Mouse (Mus musculus): Measurements from ENCODE around the gene 1110059E24Rik. TPM values are rescaled to one million over a fixed set of nuclear protein-coding genes. Genes with fewer than 3 reads are reported as not detected.

1110059E24Rik gene
- total and polyA plus RNA-seq, 3 experiments, result 4.6 to 11.0 (median 10.5) TPM

DNA sequence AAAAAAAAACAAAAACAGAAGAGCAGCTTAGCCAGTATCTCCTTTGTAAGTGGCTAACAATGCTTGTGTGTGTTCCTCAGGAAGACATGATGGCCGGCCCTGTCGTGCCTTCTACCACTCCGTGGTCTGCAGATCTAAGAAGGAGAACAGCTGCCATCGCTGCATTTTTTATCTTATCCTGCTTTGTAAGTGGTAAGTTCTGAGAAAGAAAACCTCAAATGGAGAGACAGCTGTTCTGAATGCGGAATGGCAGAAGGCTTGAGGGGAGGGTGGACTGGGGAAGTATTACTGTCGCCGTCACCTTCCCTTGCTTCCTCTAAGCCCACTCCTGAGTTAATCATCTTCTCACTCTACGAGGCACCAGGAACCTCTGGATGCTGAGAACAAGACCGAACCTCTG, 100.0 kb downstream of the 1110059E24Rik start:
- WGBS, result 69% methylated on average over 9 of the region's 9 CpGs
- no peak for TF ChIP-seq POLR2A (IDR thresholded peaks at IDR 0.05; ENCODE audit: insufficient read depth, low read depth, low read length)
- no peak for TF ChIP-seq EP300 (IDR thresholded peaks at IDR 0.05; ENCODE audit: insufficient read depth, low read depth, low read length)
- no peak for TF ChIP-seq CTCF (IDR thresholded peaks at IDR 0.05)
- no peaks in the 10 kb centered on the region for H3K36me3 ChIP-seq (ENCODE audit: control insufficient read depth, insufficient read depth, low read length)

DNA sequence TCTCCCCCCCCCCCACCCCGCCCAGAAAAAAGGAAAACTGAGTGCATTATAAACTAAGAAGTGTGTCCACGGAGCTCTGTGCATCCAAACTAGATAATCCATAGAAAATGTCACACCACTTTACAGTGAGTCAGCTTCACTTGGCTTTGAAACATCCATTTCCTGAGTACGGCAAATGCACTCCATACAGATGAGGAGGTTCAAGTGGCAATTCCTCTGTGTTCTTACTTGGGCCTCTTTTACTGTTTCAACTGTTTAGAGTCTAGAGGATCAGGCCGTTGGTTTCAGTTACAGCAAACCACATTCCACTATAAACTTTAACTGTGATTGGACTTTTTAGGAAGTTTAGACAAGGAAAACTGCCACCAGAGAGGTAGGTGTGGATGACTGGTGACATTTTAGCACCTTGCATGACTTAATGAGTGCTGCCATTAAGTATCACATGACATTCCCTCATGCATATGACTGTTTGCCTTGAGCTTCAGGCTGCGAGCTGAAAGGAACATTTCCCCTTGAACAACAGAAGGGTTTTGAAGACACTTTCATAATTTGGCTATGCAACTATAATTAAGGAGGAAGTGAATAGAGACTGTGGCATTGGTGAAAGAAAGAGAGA, 100.7 kb downstream of the 1110059E24Rik start:
- intact Hi-C loops (cut with DNase I), result no loop called here
- TF ChIP-seq POLR2A (IDR thresholded peaks at IDR 0.05; ENCODE audit: insufficient read depth, low read depth, low read length) (no peak), CTCF (IDR thresholded peaks at IDR 0.05) (no peak), EP300 (IDR thresholded peaks at IDR 0.05; ENCODE audit: insufficient read depth, low read depth, low read length) (no peak)
- H3K4me3 ChIP-seq, result no peak overlapping the region
- H3K4me1 ChIP-seq (ENCODE audit: control insufficient read depth, insufficient read depth, low read length), result no peaks in the 10 kb centered on the region
- H3K36me3 ChIP-seq (ENCODE audit: control insufficient read depth, insufficient read depth, low read length), result no peaks in the 10 kb centered on the region
- no peaks in the 10 kb centered on the region for H3K79me2 ChIP-seq (replicated peaks; ENCODE audit: control insufficient read depth, insufficient read depth, low read length)
- H3K27ac ChIP-seq, result no peak overlapping the region
- WGBS, result 78% methylated on average over 5 of the region's 5 CpGs
- no peak for DNase-seq
- no peak overlapping the region for H3K9ac ChIP-seq (ENCODE audit: low read depth, low read length)
- H3K27me3 ChIP-seq (ENCODE audit: control insufficient read depth, insufficient read depth, low read length), result no peaks in the 10 kb centered on the region

More for the DNA sequence above, 100.0 kb downstream of the 1110059E24Rik start:
- no peaks in the 10 kb centered on the region for H3K27me3 ChIP-seq (ENCODE audit: control insufficient read depth, insufficient read depth, low read length)
- H3K79me2 ChIP-seq (replicated peaks; ENCODE audit: control insufficient read depth, insufficient read depth, low read length), result no peaks in the 10 kb centered on the region
- no peak overlapping the region for H3K9ac ChIP-seq (ENCODE audit: low read depth, low read length)
- intact Hi-C loops (cut with DNase I), result no loop called here
- H3K27ac ChIP-seq, result no peak overlapping the region
- DNase-seq, result no peak
- H3K4me3 ChIP-seq, result no peak overlapping the region
- H3K4me1 ChIP-seq (ENCODE audit: control insufficient read depth, insufficient read depth, low read length), result no peaks in the 10 kb centered on the region

DNA sequence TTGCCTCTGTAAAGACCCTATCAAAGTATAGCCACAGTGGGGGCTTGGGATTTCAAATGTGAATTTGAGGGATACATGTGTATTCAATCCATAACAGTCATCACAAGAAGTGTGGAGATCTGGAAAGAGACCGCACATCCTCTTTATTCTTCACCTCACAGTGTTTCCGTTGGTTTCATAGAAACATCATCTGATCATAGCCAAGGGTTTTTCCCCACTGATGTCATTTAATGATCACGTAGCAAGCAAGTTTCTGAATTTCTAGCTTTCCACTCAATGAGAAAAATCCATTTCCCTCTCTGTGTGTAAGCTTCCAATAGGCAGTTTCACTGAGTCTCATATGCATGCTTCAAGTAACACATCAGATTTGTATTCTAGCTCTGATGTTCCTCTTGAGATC, 103.1 kb downstream of the 1110059E24Rik start:
- TF ChIP-seq EP300 (IDR thresholded peaks at IDR 0.05; ENCODE audit: insufficient read depth, low read depth, low read length) (no peak), POLR2A (IDR thresholded peaks at IDR 0.05; ENCODE audit: insufficient read depth, low read depth, low read length) (no peak), CTCF (IDR thresholded peaks at IDR 0.05) (no peak)
- no peaks in the 10 kb centered on the region for H3K4me1 ChIP-seq (ENCODE audit: control insufficient read depth, insufficient read depth, low read length)
- no peak overlapping the region for H3K9ac ChIP-seq (ENCODE audit: low read depth, low read length)
- H3K79me2 ChIP-seq (replicated peaks; ENCODE audit: control insufficient read depth, insufficient read depth, low read length), result no peaks in the 10 kb centered on the region
- no peaks in the 10 kb centered on the region for H3K36me3 ChIP-seq (ENCODE audit: control insufficient read depth, insufficient read depth, low read length)
- H3K27me3 ChIP-seq (ENCODE audit: control insufficient read depth, insufficient read depth, low read length), result no peaks in the 10 kb centered on the region
- no peak overlapping the region for H3K4me3 ChIP-seq
- no peak overlapping the region for H3K27ac ChIP-seq
- DNase-seq, result no peak
- 87% methylated on average over 3 of the region's 3 CpGs for WGBS
- intact Hi-C loops (cut with DNase I), result no loop called here

DNA sequence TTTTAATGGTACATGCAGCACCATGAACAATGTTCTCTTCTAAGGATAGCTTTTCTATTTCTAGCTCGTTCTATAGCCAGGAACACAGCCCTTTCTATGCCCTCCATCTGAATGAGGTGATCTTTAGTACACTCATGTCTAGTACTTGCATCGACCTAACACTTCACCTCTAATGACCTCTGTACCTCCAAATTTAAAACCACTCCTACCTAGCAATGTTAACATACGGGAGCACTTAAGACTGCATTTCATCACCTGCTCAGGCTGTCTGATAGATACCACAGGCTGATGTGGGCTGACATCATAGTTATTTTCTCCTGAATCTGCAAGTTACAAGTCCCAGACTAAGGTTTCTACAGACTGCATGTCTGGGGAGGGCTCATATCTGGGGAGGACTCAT, 103.8 kb downstream of the 1110059E24Rik start:
- no peak overlapping the region for H3K9ac ChIP-seq (ENCODE audit: low read depth, low read length)
- no peaks in the 10 kb centered on the region for H3K4me1 ChIP-seq (ENCODE audit: control insufficient read depth, insufficient read depth, low read length)
- 45% methylated on average over 3 of the region's 3 CpGs for WGBS
- no peak overlapping the region for H3K27ac ChIP-seq
- no peaks in the 10 kb centered on the region for H3K27me3 ChIP-seq (ENCODE audit: control insufficient read depth, insufficient read depth, low read length)
- no peaks in the 10 kb centered on the region for H3K36me3 ChIP-seq (ENCODE audit: control insufficient read depth, insufficient read depth, low read length)
- no peak for DNase-seq
- intact Hi-C loops (cut with DNase I), result no loop called here
- TF ChIP-seq CTCF (IDR thresholded peaks at IDR 0.05), result no peak
- TF ChIP-seq EP300 (IDR thresholded peaks at IDR 0.05; ENCODE audit: insufficient read depth, low read depth, low read length), result no peak
- no peak for TF ChIP-seq POLR2A (IDR thresholded peaks at IDR 0.05; ENCODE audit: insufficient read depth, low read depth, low read length)
- no peaks in the 10 kb centered on the region for H3K79me2 ChIP-seq (replicated peaks; ENCODE audit: control insufficient read depth, insufficient read depth, low read length)
- no peak overlapping the region for H3K4me3 ChIP-seq

DNA sequence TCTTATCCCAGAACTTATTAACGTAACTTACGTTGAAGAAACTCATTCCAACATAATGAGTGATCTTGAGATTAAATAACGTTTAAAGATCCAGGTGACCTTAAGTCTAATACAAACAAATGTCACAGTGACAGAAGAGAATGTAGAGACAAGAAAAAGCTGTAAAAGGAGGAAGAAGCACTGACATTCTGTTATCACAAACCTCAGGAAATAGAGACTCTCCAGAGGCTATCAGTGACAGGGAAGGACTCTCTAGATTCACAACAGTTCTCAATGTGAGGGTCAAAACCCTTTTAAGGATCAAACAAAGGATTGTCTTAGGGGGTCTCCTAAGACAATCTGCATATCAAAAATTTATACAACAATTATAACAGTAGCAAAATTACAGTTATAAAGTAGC, 115.7 kb downstream of the 1110059E24Rik start:
- Histone ChIP-seq H3K79me2 (replicated peaks; ENCODE audit: control insufficient read depth, insufficient read depth, low read length) (no peaks in the 10 kb centered on the region), H3K4me3 (no peak overlapping the region), H3K27me3 (ENCODE audit: control insufficient read depth, insufficient read depth, low read length) (no peaks in the 10 kb centered on the region), H3K4me1 (ENCODE audit: control insufficient read depth, insufficient read depth, low read length) (no peaks in the 10 kb centered on the region), H3K27ac (no peak overlapping the region), H3K36me3 (ENCODE audit: control insufficient read depth, insufficient read depth, low read length) (no peaks in the 10 kb centered on the region), H3K9ac (ENCODE audit: low read depth, low read length) (no peak overlapping the region)
- DNase-seq, result no peak
- TF ChIP-seq CTCF (IDR thresholded peaks at IDR 0.05) (no peak), POLR2A (IDR thresholded peaks at IDR 0.05; ENCODE audit: insufficient read depth, low read depth, low read length) (no peak), EP300 (IDR thresholded peaks at IDR 0.05; ENCODE audit: insufficient read depth, low read depth, low read length) (no peak)
- WGBS, result 54% methylated on average over 3 of the region's 3 CpGs
- intact Hi-C loops (cut with DNase I), result no loop called here

Other genes with a start within 250 kb of the 1110059E24Rik start
- gene Gda, start 179.5 kb downstream of the 1110059E24Rik start, total RNA-seq (2021), result 10 to 100 TPM; 17.5 to 38.7 TPM
- 4.3 and 5.0 TPM in 2 replicates for gene Gda, start 179.5 kb downstream of the 1110059E24Rik start, polyA plus RNA-seq (2012; rRNA removed)
- gene Abhd17b, start 209 bp upstream of the 1110059E24Rik start, total RNA-seq (2021), result 10 to 100 TPM; 10.6 to 13.8 TPM
- gene Abhd17b, start 209 bp upstream of the 1110059E24Rik start, polyA plus RNA-seq (2012; rRNA removed), result 3.4 and 7.7 TPM in 2 replicates
- 10 to 100 TPM; 10.7 to 11.7 TPM for gene Cemip2, start 125.4 kb upstream of the 1110059E24Rik start, total RNA-seq (2021)
- gene Cemip2, start 125.4 kb upstream of the 1110059E24Rik start, polyA plus RNA-seq (2012; rRNA removed), result 4.5 and 5.8 TPM in 2 replicates